Mouse (Mus musculus): ENCODE measurements at regions not wholly inside any gene's neighbourhood (a gene's known extent, or its start where the extent isn't known, plus 50 kb on each side); places are given as distances from the start of the nearest gene placed in this dataset.

GRCm38 (mm10) chr11:111252226-111252625 is 186.3 kb downstream of the Kcnj2 start:
- no peak overlapping the region for H3K4me3 ChIP-seq (ENCODE audit: low read length)
- H3K4me2 ChIP-seq (ENCODE audit: low read length): no peak overlapping the region
- no peaks in the 10 kb centered on the region for H3K36me3 ChIP-seq (ENCODE audit: control insufficient read depth, insufficient read depth, low read length)
- H3K4me1 ChIP-seq (ENCODE audit: control insufficient read depth, insufficient read depth, low read depth, low read length): no peaks in the 10 kb centered on the region
- H3K27ac ChIP-seq (ENCODE audit: low read depth, low read length): no peak overlapping the region
- no peak overlapping the region for H3K9ac ChIP-seq (ENCODE audit: low read depth, low read length)
- ATAC-seq: no peak
- H3K27me3 ChIP-seq (replicated peaks; ENCODE audit: control insufficient read depth, insufficient read depth, low read length): no peaks in the 10 kb centered on the region
- 96% methylated on average over 4 of the region's 4 CpGs for WGBS
- H3K9me3 ChIP-seq (ENCODE audit: control insufficient read depth, low read length): no peaks in the 10 kb centered on the region

DNA sequence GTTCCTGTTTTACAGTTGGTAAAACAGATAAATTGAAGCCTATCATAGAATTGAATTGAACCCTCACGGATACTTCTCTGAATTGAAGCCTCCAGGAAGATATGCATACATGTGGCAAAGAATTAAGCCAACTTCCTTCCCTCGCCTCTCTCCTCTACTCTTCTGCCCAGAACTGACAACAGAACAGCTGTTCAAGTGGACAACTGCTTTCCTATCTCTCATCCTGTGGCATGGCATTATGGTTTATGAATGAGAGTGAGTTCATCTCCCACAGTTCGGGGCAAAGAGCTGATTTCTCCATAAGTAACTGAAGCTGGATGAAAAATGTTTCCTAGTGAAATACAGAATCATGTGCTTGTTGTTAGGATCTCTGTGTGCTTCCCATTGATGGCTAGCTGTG is 190.6 kb downstream of the Kcnj2 start:
- H3K9me3 ChIP-seq (ENCODE audit: control insufficient read depth, low read length): no peaks in the 10 kb centered on the region
- H3K4me3 ChIP-seq (ENCODE audit: low read length): no peak overlapping the region
- WGBS: 84% methylated on average over 3 of the region's 3 CpGs
- H3K9ac ChIP-seq (ENCODE audit: low read depth, low read length): no peak overlapping the region
- H3K27ac ChIP-seq (ENCODE audit: low read depth, low read length): no peak overlapping the region
- no peaks in the 10 kb centered on the region for H3K27me3 ChIP-seq (replicated peaks; ENCODE audit: control insufficient read depth, insufficient read depth, low read length)
- H3K36me3 ChIP-seq (ENCODE audit: control insufficient read depth, insufficient read depth, low read length): no peaks in the 10 kb centered on the region
- H3K4me2 ChIP-seq (ENCODE audit: low read length): no peak overlapping the region
- no peaks in the 10 kb centered on the region for H3K4me1 ChIP-seq (ENCODE audit: control insufficient read depth, insufficient read depth, low read depth, low read length)
- no peak for ATAC-seq

GRCm38 (mm10) chr11:111260691-111261383 is 194.9 kb downstream of the Kcnj2 start:
- WGBS: 54% methylated on average over 11 of the region's 11 CpGs
- Histone ChIP-seq H3K4me2 (ENCODE audit: low read length) (no peak overlapping the region), H3K27ac (ENCODE audit: low read depth, low read length) (no peak overlapping the region), H3K36me3 (ENCODE audit: control insufficient read depth, insufficient read depth, low read length) (no peaks in the 10 kb centered on the region), H3K9me3 (ENCODE audit: control insufficient read depth, low read length) (no peaks in the 10 kb centered on the region), H3K4me3 (ENCODE audit: low read length) (no peak overlapping the region), H3K27me3 (replicated peaks; ENCODE audit: control insufficient read depth, insufficient read depth, low read length) (no peaks in the 10 kb centered on the region), H3K9ac (ENCODE audit: low read depth, low read length) (no peak overlapping the region), H3K4me1 (ENCODE audit: control insufficient read depth, insufficient read depth, low read depth, low read length) (no peaks in the 10 kb centered on the region)
- no peak for ATAC-seq

DNA sequence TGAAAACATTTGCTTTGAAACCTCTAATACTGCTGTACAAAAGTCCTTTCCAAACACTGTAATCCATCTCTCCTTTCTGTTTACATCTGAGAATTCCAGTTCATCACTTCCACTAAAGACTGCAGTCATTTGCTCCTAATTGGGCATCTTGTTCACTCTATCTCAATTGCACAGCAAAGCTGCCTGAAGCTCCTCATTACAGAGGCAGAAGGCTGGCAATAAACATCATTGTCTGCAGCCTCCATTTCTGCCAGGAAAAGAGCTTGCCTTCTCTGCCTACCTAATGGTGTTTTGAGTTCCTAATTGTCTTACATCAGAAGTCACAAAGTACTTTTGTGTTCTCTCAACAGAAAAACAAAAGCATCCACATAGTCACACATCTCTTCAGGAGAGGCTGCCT is 207.7 kb downstream of the Kcnj2 start:
- H3K9me3 ChIP-seq (ENCODE audit: control insufficient read depth, low read length): no peaks in the 10 kb centered on the region
- no peak overlapping the region for H3K4me3 ChIP-seq (ENCODE audit: low read length)
- no peak overlapping the region for H3K27ac ChIP-seq (ENCODE audit: low read depth, low read length)
- H3K4me1 ChIP-seq (ENCODE audit: control insufficient read depth, insufficient read depth, low read depth, low read length): 0 out of 2 replicates have a peak, but pooled peaks cover 3% of the 10 kb centered on the region
- H3K4me2 ChIP-seq (ENCODE audit: low read length): no peak overlapping the region
- no peaks in the 10 kb centered on the region for H3K36me3 ChIP-seq (ENCODE audit: control insufficient read depth, insufficient read depth, low read length)
- no peaks in the 10 kb centered on the region for H3K27me3 ChIP-seq (replicated peaks; ENCODE audit: control insufficient read depth, insufficient read depth, low read length)
- peak; percentile 68 for ATAC-seq
- H3K9ac ChIP-seq (ENCODE audit: low read depth, low read length): no peak overlapping the region

- Histone ChIP-seq H3K4me2 (ENCODE audit: low read length) (no peak overlapping the region), H3K27me3 (replicated peaks; ENCODE audit: control insufficient read depth, insufficient read depth, low read length) (no peaks in the 10 kb centered on the region)
- WGBS: 55% methylated on average over 2 of the region's 2 CpGs
These were observed 214.8 kb downstream of the Kcnj2 start for GRCm38 (mm10) chr11:111280769-111281168.

GRCm38 (mm10) chr11:111281237-111282160 is 215.5 kb downstream of the Kcnj2 start:
- Histone ChIP-seq H3K36me3 (ENCODE audit: control insufficient read depth, insufficient read depth, low read length) (no peaks in the 10 kb centered on the region), H3K27me3 (replicated peaks; ENCODE audit: control insufficient read depth, insufficient read depth, low read length) (no peaks in the 10 kb centered on the region), H3K27ac (ENCODE audit: low read depth, low read length) (no peak overlapping the region), H3K9ac (ENCODE audit: low read depth, low read length) (no peak overlapping the region), H3K4me3 (ENCODE audit: low read length) (no peak overlapping the region), H3K4me1 (ENCODE audit: control insufficient read depth, insufficient read depth, low read depth, low read length) (no peaks in the 10 kb centered on the region; the same call in 1 of the 2 replicates), H3K4me2 (ENCODE audit: low read length) (no peak overlapping the region), H3K9me3 (ENCODE audit: control insufficient read depth, low read length) (no peaks in the 10 kb centered on the region)
- WGBS: 67% methylated on average over 7 of the region's 7 CpGs
- no peak for ATAC-seq

More at GRCm38 (mm10) chr11:111280769-111281168, 214.8 kb downstream of the Kcnj2 start:
- Histone ChIP-seq H3K9me3 (ENCODE audit: control insufficient read depth, low read length) (no peaks in the 10 kb centered on the region), H3K36me3 (ENCODE audit: control insufficient read depth, insufficient read depth, low read length) (no peaks in the 10 kb centered on the region), H3K4me3 (ENCODE audit: low read length) (no peak overlapping the region), H3K9ac (ENCODE audit: low read depth, low read length) (no peak overlapping the region), H3K27ac (ENCODE audit: low read depth, low read length) (no peak overlapping the region), H3K4me1 (ENCODE audit: control insufficient read depth, insufficient read depth, low read depth, low read length) (no peaks in the 10 kb centered on the region; the same call in 1 of the 2 replicates)
- no peak for ATAC-seq

DNA sequence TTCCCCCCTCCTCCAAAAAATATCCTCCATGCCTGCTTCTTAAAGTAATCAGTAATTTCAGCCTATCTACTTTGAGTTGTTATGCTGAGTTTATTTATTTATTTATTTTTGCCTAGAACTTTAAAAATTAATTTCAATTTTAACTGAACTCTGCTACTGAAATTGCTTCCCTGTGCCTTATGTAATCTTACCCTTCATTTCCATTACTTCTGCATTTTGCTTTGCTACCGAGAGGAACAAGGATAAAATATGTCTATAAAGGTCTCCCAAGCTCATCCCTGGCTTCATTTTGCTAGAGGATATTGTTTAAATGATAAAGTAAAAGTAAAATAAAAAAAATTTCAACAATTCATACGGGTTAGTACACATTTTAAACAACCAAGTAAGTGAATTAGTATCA is 216.3 kb downstream of the Kcnj2 start:
- Histone ChIP-seq H3K4me3 (ENCODE audit: low read length) (no peak overlapping the region), H3K9me3 (ENCODE audit: control insufficient read depth, low read length) (no peaks in the 10 kb centered on the region), H3K4me1 (ENCODE audit: control insufficient read depth, insufficient read depth, low read depth, low read length) (no peaks in the 10 kb centered on the region; the same call in 1 of the 2 replicates), H3K27me3 (replicated peaks; ENCODE audit: control insufficient read depth, insufficient read depth, low read length) (no peaks in the 10 kb centered on the region), H3K27ac (ENCODE audit: low read depth, low read length) (no peak overlapping the region), H3K36me3 (ENCODE audit: control insufficient read depth, insufficient read depth, low read length) (no peaks in the 10 kb centered on the region), H3K9ac (ENCODE audit: low read depth, low read length) (no peak overlapping the region), H3K4me2 (ENCODE audit: low read length) (no peak overlapping the region)
- no peak for ATAC-seq
- WGBS: 72% methylated on average over 2 of the region's 2 CpGs

- Histone ChIP-seq H3K9ac (ENCODE audit: low read depth, low read length) (no peak overlapping the region), H3K9me3 (ENCODE audit: control insufficient read depth, low read length) (peaks cover 4% of the 10 kb centered on the region; the same call in 1 of the 2 replicates), H3K4me3 (ENCODE audit: low read length) (no peak overlapping the region), H3K27ac (ENCODE audit: low read depth, low read length) (no peak overlapping the region), H3K36me3 (ENCODE audit: control insufficient read depth, insufficient read depth, low read length) (no peaks in the 10 kb centered on the region), H3K4me1 (ENCODE audit: control insufficient read depth, insufficient read depth, low read depth, low read length) (no peaks in the 10 kb centered on the region), H3K4me2 (ENCODE audit: low read length) (no peak overlapping the region), H3K27me3 (replicated peaks; ENCODE audit: control insufficient read depth, insufficient read depth, low read length) (no peaks in the 10 kb centered on the region)
- no peak for ATAC-seq
These were observed 224.6 kb downstream of the Kcnj2 start for GRCm38 (mm10) chr11:111290537-111290936.

DNA sequence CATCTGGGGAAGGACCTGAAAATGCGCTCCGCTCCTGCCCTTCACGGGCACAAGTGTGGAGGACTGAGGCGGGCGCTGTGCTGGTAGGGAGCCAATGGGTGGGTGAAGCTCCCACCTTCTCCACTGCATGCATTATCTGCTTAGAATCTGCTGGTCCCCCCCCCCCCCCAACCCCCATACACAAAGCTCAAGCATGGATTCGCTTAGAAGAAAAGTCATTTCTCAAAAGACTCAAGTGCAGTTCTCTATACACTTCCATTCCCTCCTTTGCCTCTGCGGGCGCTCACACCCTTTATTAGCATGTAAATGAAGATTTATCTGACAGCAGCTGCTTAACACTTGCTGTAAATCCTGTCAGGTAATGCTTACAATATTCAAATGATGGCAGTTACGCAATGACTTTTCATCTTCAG is 230.4 kb downstream of the Kcnj2 start:
- Histone ChIP-seq H3K4me1 (ENCODE audit: control insufficient read depth, insufficient read depth, low read depth, low read length) (peaks cover 3% of the 10 kb centered on the region), H3K27ac (ENCODE audit: low read depth, low read length) (no peak overlapping the region), H3K9ac (ENCODE audit: low read depth, low read length) (peak overlapping the region; percentile 13), H3K4me2 (ENCODE audit: low read length) (peak overlapping the region; percentile 46), H3K27me3 (replicated peaks; ENCODE audit: control insufficient read depth, insufficient read depth, low read length) (no peaks in the 10 kb centered on the region), H3K36me3 (ENCODE audit: control insufficient read depth, insufficient read depth, low read length) (no peaks in the 10 kb centered on the region), H3K4me3 (ENCODE audit: low read length) (peak overlapping the region; percentile 20), H3K9me3 (ENCODE audit: control insufficient read depth, low read length) (peaks cover 4% of the 10 kb centered on the region; the same call in 1 of the 2 replicates)
- peak; percentile 52 for ATAC-seq
- 21% methylated on average over 9 of the region's 9 CpGs for WGBS

Measured in hindbrain, embryonic 16.5 days (tissue).